Mouse (Mus musculus): ENCODE data around the gene Txk. TPM values are rescaled to one million over a fixed set of nuclear protein-coding genes. Genes with fewer than 3 reads are reported as not detected.

The Txk gene
- polyA plus RNA-seq, 1 experiment from 2014 or later: 0.34 TPM

GRCm38 (mm10) chr5:72746461-72746860 lies 6.1 kb downstream of the Txk start:
- H3K4me3 ChIP-seq (replicated peaks; ENCODE audit: low read length): no peak overlapping the region

GRCm38 (mm10) chr5:72743103-72743502 lies 9.5 kb downstream of the Txk start:
- no peak for ATAC-seq (ENCODE audit: insufficient read depth, low FRiP score)
- H3K4me2 ChIP-seq (ENCODE audit: low read depth, low read length): no peak overlapping the region
- no peak overlapping the region for H3K9ac ChIP-seq (ENCODE audit: low read length)
- H3K4me1 ChIP-seq (ENCODE audit: control insufficient read depth, insufficient read depth, low read length): no peaks in the 10 kb centered on the region
- H3K27ac ChIP-seq (ENCODE audit: low read length): no peak overlapping the region
- H3K27me3 ChIP-seq (ENCODE audit: control insufficient read depth, insufficient read depth, low read length): no peaks in the 10 kb centered on the region
- WGBS: 93% methylated on average over 6 of the region's 6 CpGs
- no peaks in the 10 kb centered on the region for H3K36me3 ChIP-seq (ENCODE audit: control insufficient read depth, insufficient read depth, low read length)
- no peak overlapping the region for H3K4me3 ChIP-seq (replicated peaks; ENCODE audit: low read length)
- no peaks in the 10 kb centered on the region for H3K9me3 ChIP-seq (replicated peaks; ENCODE audit: control insufficient read depth, low read length)

More at GRCm38 (mm10) chr5:72746461-72746860, 6.1 kb downstream of the Txk start:
- Histone ChIP-seq H3K4me1 (ENCODE audit: control insufficient read depth, insufficient read depth, low read length) (no peaks in the 10 kb centered on the region), H3K4me2 (ENCODE audit: low read depth, low read length) (no peak overlapping the region), H3K27me3 (ENCODE audit: control insufficient read depth, insufficient read depth, low read length) (no peaks in the 10 kb centered on the region), H3K27ac (ENCODE audit: low read length) (no peak overlapping the region), H3K36me3 (ENCODE audit: control insufficient read depth, insufficient read depth, low read length) (no peaks in the 10 kb centered on the region), H3K9ac (ENCODE audit: low read length) (no peak overlapping the region), H3K9me3 (replicated peaks; ENCODE audit: control insufficient read depth, low read length) (no peaks in the 10 kb centered on the region)
- ATAC-seq (ENCODE audit: insufficient read depth, low FRiP score): no peak
- WGBS: 57% methylated on average over 4 of the region's 4 CpGs

- Histone ChIP-seq H3K9ac (ENCODE audit: low read length) (no peak overlapping the region), H3K36me3 (ENCODE audit: control insufficient read depth, insufficient read depth, low read length) (no peaks in the 10 kb centered on the region), H3K4me1 (ENCODE audit: control insufficient read depth, insufficient read depth, low read length) (no peaks in the 10 kb centered on the region), H3K9me3 (replicated peaks; ENCODE audit: control insufficient read depth, low read length) (no peaks in the 10 kb centered on the region), H3K27ac (ENCODE audit: low read length) (no peak overlapping the region), H3K27me3 (ENCODE audit: control insufficient read depth, insufficient read depth, low read length) (no peaks in the 10 kb centered on the region), H3K4me2 (ENCODE audit: low read depth, low read length) (no peak overlapping the region), H3K4me3 (replicated peaks; ENCODE audit: low read length) (no peak overlapping the region)
- 42% methylated on average over 7 of the region's 7 CpGs for WGBS
- no peak for ATAC-seq (ENCODE audit: insufficient read depth, low FRiP score)
Measured at GRCm38 (mm10) chr5:72736868-72737267, 15.7 kb downstream of the Txk start.

GRCm38 (mm10) chr5:72736437-72736836 lies 16.1 kb downstream of the Txk start:
- 55% methylated on average over 8 of the region's 8 CpGs for WGBS
- no peak overlapping the region for H3K4me3 ChIP-seq (replicated peaks; ENCODE audit: low read length)

GRCm38 (mm10) chr5:72735763-72736162 lies 16.8 kb downstream of the Txk start:
- ATAC-seq (ENCODE audit: insufficient read depth, low FRiP score): no peak
- H3K27me3 ChIP-seq (ENCODE audit: control insufficient read depth, insufficient read depth, low read length): no peaks in the 10 kb centered on the region
- no peak overlapping the region for H3K4me2 ChIP-seq (ENCODE audit: low read depth, low read length)
- no peak overlapping the region for H3K4me3 ChIP-seq (replicated peaks; ENCODE audit: low read length)
- H3K9me3 ChIP-seq (replicated peaks; ENCODE audit: control insufficient read depth, low read length): no peaks in the 10 kb centered on the region
- H3K27ac ChIP-seq (ENCODE audit: low read length): no peak overlapping the region
- no peaks in the 10 kb centered on the region for H3K36me3 ChIP-seq (ENCODE audit: control insufficient read depth, insufficient read depth, low read length)
- 60% methylated on average over 7 of the region's 7 CpGs for WGBS
- no peaks in the 10 kb centered on the region for H3K4me1 ChIP-seq (ENCODE audit: control insufficient read depth, insufficient read depth, low read length)
- H3K9ac ChIP-seq (ENCODE audit: low read length): no peak overlapping the region

More at GRCm38 (mm10) chr5:72736437-72736836, 16.1 kb downstream of the Txk start:
- no peak for ATAC-seq (ENCODE audit: insufficient read depth, low FRiP score)
- H3K9me3 ChIP-seq (replicated peaks; ENCODE audit: control insufficient read depth, low read length): no peaks in the 10 kb centered on the region
- no peaks in the 10 kb centered on the region for H3K4me1 ChIP-seq (ENCODE audit: control insufficient read depth, insufficient read depth, low read length)
- no peak overlapping the region for H3K27ac ChIP-seq (ENCODE audit: low read length)
- no peaks in the 10 kb centered on the region for H3K36me3 ChIP-seq (ENCODE audit: control insufficient read depth, insufficient read depth, low read length)
- H3K4me2 ChIP-seq (ENCODE audit: low read depth, low read length): no peak overlapping the region
- H3K27me3 ChIP-seq (ENCODE audit: control insufficient read depth, insufficient read depth, low read length): no peaks in the 10 kb centered on the region
- H3K9ac ChIP-seq (ENCODE audit: low read length): no peak overlapping the region

- Histone ChIP-seq H3K9ac (ENCODE audit: low read length) (no peak overlapping the region), H3K4me3 (replicated peaks; ENCODE audit: low read length) (no peak overlapping the region), H3K4me2 (ENCODE audit: low read depth, low read length) (no peak overlapping the region), H3K27ac (ENCODE audit: low read length) (no peak overlapping the region), H3K27me3 (ENCODE audit: control insufficient read depth, insufficient read depth, low read length) (no peaks in the 10 kb centered on the region), H3K4me1 (ENCODE audit: control insufficient read depth, insufficient read depth, low read length) (no peaks in the 10 kb centered on the region), H3K36me3 (ENCODE audit: control insufficient read depth, insufficient read depth, low read length) (no peaks in the 10 kb centered on the region), H3K9me3 (replicated peaks; ENCODE audit: control insufficient read depth, low read length) (no peaks in the 10 kb centered on the region)
- WGBS: 83% methylated on average over 1 of the region's 1 CpGs
- no peak for ATAC-seq (ENCODE audit: insufficient read depth, low FRiP score)
Measured at GRCm38 (mm10) chr5:72732885-72733284, 19.7 kb downstream of the Txk start.

GRCm38 (mm10) chr5:72725404-72725803 lies 27.2 kb downstream of the Txk start:
- ATAC-seq (ENCODE audit: insufficient read depth, low FRiP score): no peak
- Histone ChIP-seq H3K4me3 (replicated peaks; ENCODE audit: low read length) (no peak overlapping the region), H3K4me1 (ENCODE audit: control insufficient read depth, insufficient read depth, low read length) (no peaks in the 10 kb centered on the region), H3K27me3 (ENCODE audit: control insufficient read depth, insufficient read depth, low read length) (no peaks in the 10 kb centered on the region), H3K36me3 (ENCODE audit: control insufficient read depth, insufficient read depth, low read length) (no peaks in the 10 kb centered on the region), H3K27ac (ENCODE audit: low read length) (no peak overlapping the region), H3K9me3 (replicated peaks; ENCODE audit: control insufficient read depth, low read length) (no peaks in the 10 kb centered on the region), H3K4me2 (ENCODE audit: low read depth, low read length) (no peak overlapping the region), H3K9ac (ENCODE audit: low read length) (no peak overlapping the region)
- 74% methylated on average over 3 of the region's 3 CpGs for WGBS

- no peak overlapping the region for H3K4me3 ChIP-seq (replicated peaks; ENCODE audit: low read length)
- no peak overlapping the region for H3K27ac ChIP-seq (ENCODE audit: low read length)
- H3K4me2 ChIP-seq (ENCODE audit: low read depth, low read length): no peak overlapping the region
- no peak overlapping the region for H3K9ac ChIP-seq (ENCODE audit: low read length)
- no peaks in the 10 kb centered on the region for H3K27me3 ChIP-seq (ENCODE audit: control insufficient read depth, insufficient read depth, low read length)
- 61% methylated on average over 2 of the region's 2 CpGs for WGBS
- no peaks in the 10 kb centered on the region for H3K9me3 ChIP-seq (replicated peaks; ENCODE audit: control insufficient read depth, low read length)
- no peaks in the 10 kb centered on the region for H3K36me3 ChIP-seq (ENCODE audit: control insufficient read depth, insufficient read depth, low read length)
- ATAC-seq (ENCODE audit: insufficient read depth, low FRiP score): no peak
- no peaks in the 10 kb centered on the region for H3K4me1 ChIP-seq (ENCODE audit: control insufficient read depth, insufficient read depth, low read length)
Measured at GRCm38 (mm10) chr5:72723429-72723828, 29.1 kb downstream of the Txk start.

- H3K36me3 ChIP-seq (ENCODE audit: control insufficient read depth, insufficient read depth, low read length): no peaks in the 10 kb centered on the region
- H3K4me3 ChIP-seq (replicated peaks; ENCODE audit: low read length): no peak overlapping the region
- H3K27me3 ChIP-seq (ENCODE audit: control insufficient read depth, insufficient read depth, low read length): no peaks in the 10 kb centered on the region
- no peaks in the 10 kb centered on the region for H3K9me3 ChIP-seq (replicated peaks; ENCODE audit: control insufficient read depth, low read length)
- 61% methylated on average over 7 of the region's 7 CpGs for whole genome bisulfite sequencing
- no peaks in the 10 kb centered on the region for H3K4me1 ChIP-seq (ENCODE audit: control insufficient read depth, insufficient read depth, low read length)
- H3K9ac ChIP-seq (ENCODE audit: low read length): no peak overlapping the region
- no peak overlapping the region for H3K27ac ChIP-seq (ENCODE audit: low read length)
- H3K4me2 ChIP-seq (ENCODE audit: low read depth, low read length): no peak overlapping the region
- no peak for ATAC-seq (ENCODE audit: insufficient read depth, low FRiP score)
Measured at GRCm38 (mm10) chr5:72720587-72720986, 32.0 kb downstream of the Txk start.

Data from stomach, embryonic 16.5 days (tissue).